Comparison of ENCODE assay signal across 13 mouse cellular contexts in the genomic region with DNA sequence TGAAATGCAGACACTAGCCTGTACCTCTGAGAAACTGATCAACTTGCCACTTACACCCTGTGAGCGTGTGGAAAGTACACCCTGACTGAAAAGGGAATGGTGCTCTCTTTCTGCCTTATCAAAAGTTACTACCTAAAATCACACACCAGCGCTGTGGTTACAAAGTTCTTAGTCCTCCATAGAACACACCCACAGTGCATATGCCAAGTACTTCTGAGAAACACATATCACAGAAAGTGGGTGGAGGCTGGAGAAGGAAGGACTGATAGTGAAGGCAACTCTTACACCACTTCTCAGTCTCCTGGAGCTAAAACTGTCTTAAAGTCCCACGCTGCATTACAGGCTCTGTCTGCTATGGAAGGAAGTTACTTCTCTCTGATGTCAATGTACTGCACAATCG.
A peak's percentile ranks its signal among the peaks of the same experiment; 100 is the strongest.
DNase-seq lines count a peak whose midpoint lies in the region; ATAC-seq and TF ChIP-seq lines count a peak whose summit lies in the region.
"Had no signal": no experiment of that assay in that cellular context is flagged by ENCODE, and none has a peak within 500 bp of the region (broad histone marks: within the 10 kb centered on the region; RNA-seq: fewer than 3 reads in every experiment).

No protein-coding gene starts in this region.

- intact Hi-C loops in gastrocnemius, adult 2 months (cut with DNase I) = no loop called here

- H3K36me3 ChIP-seq in heart, postnatal 0 days (replicated peaks; ENCODE audit: control insufficient read depth, insufficient read depth, low read length) = peaks cover 9% of the 10 kb centered on the region; the same call in 1 of the 2 replicates
- H3K36me3 ChIP-seq in intestine, embryonic 15.5 days = peaks cover 3% of the 10 kb centered on the region; the same call in 1 of the 2 replicates
- H3K36me3 ChIP-seq in forebrain, embryonic 16.5 days (ENCODE audit: control insufficient read depth, insufficient read depth) = no peaks in the 10 kb centered on the region

- DNase-seq in heart, postnatal 0 days (ENCODE audit: low spot score) = peak; percentile 30
- no peak for DNase-seq in heart, postnatal 4 days
- DNase-seq in MEL-GATA-1-ER (ENCODE audit: extremely low read depth, low read depth) = peak; percentile 93
- no peak for DNase-seq in gastrocnemius, adult 2 months
- no peak for DNase-seq in retina, embryonic 14.5 days (ENCODE audit: low spot score)
- DNase-seq: cerebellum, adult 18-20 months; gastrocnemius, postnatal 36 days; thymus, adult 2 months had no signal

- H3K27ac ChIP-seq in heart, postnatal 0 days (ENCODE audit: low read depth) = no peak overlapping the region; the same call in 1 of the 2 replicates
- peak overlapping the region; percentile 32; the same call in 1 of the 2 replicates for H3K27ac ChIP-seq in intestine, embryonic 15.5 days
- H3K27ac ChIP-seq in gastrocnemius, adult 2 months = no peak overlapping the region
- no peak overlapping the region for H3K27ac ChIP-seq in forebrain, embryonic 16.5 days (ENCODE audit: low read length)
- H3K27ac ChIP-seq: embryonic facial prominence, embryonic 13.5 days; midbrain, embryonic 13.5 days had no signal

- no peak overlapping the region for H3K4me2 ChIP-seq in heart, postnatal 0 days (ENCODE audit: low read depth, low read length)
- no peak overlapping the region for H3K4me2 ChIP-seq in intestine, embryonic 15.5 days (replicated peaks)
- H3K4me2 ChIP-seq in forebrain, embryonic 16.5 days (ENCODE audit: low read length) = no peak overlapping the region
- H3K4me2 ChIP-seq: embryonic facial prominence, embryonic 13.5 days; midbrain, embryonic 13.5 days had no signal

- H3K4me3 ChIP-seq in heart, postnatal 0 days (ENCODE audit: low read depth, low read length) = no peak overlapping the region
- H3K4me3 ChIP-seq in intestine, embryonic 15.5 days (replicated peaks) = no peak overlapping the region
- H3K4me3 ChIP-seq in gastrocnemius, adult 2 months = no peak overlapping the region
- no peak overlapping the region for H3K4me3 ChIP-seq in forebrain, embryonic 16.5 days (replicated peaks; ENCODE audit: low read length)
- H3K4me3 ChIP-seq: embryonic facial prominence, embryonic 13.5 days; midbrain, embryonic 13.5 days had no signal

- ATAC-seq in heart, postnatal 0 days (ENCODE audit: insufficient read depth, low read depth) = 0 out of 2 replicates have a peak, but pooled peaks have one; percentile 14
- ATAC-seq in intestine, embryonic 15.5 days = peak; percentile 86
- ATAC-seq in megakaryocyte progenitor cell, adult 5-6 weeks (replicated peaks; ENCODE audit: poor library complexity) = peak; percentile 98
- no peak for ATAC-seq in forebrain, embryonic 16.5 days
- ATAC-seq: midbrain, embryonic 13.5 days had no signal

- no peak for TF ChIP-seq CTCF in heart, postnatal 0 days (IDR thresholded peaks at IDR 0.05; ENCODE audit: low read depth)
- no peak for TF ChIP-seq CTCF in gastrocnemius, adult 2 months (IDR thresholded peaks at IDR 0.05)

- no peaks in the 10 kb centered on the region for H3K27me3 ChIP-seq in heart, postnatal 0 days (ENCODE audit: control insufficient read depth, insufficient read depth, low read length)
- H3K27me3 ChIP-seq in intestine, embryonic 15.5 days (replicated peaks) = no peaks in the 10 kb centered on the region
- no peaks in the 10 kb centered on the region for H3K27me3 ChIP-seq in forebrain, embryonic 16.5 days (replicated peaks; ENCODE audit: control insufficient read depth, insufficient read depth, low read length)
- H3K27me3 ChIP-seq: embryonic facial prominence, embryonic 13.5 days; midbrain, embryonic 13.5 days had no signal

- H3K9me3 ChIP-seq in heart, postnatal 0 days (replicated peaks; ENCODE audit: control insufficient read depth, low read length) = no peaks in the 10 kb centered on the region
- H3K9me3 ChIP-seq in intestine, embryonic 15.5 days = no peaks in the 10 kb centered on the region
- H3K9me3 ChIP-seq in forebrain, embryonic 16.5 days (ENCODE audit: control insufficient read depth, low read length) = no peaks in the 10 kb centered on the region
- H3K9me3 ChIP-seq: embryonic facial prominence, embryonic 13.5 days; midbrain, embryonic 13.5 days had no signal

- peaks cover 16% of the 10 kb centered on the region; the same call in 1 of the 2 replicates for H3K4me1 ChIP-seq in heart, postnatal 0 days (ENCODE audit: control insufficient read depth, insufficient read depth)
- peaks cover 12% of the 10 kb centered on the region; the same call in 1 of the 2 replicates for H3K4me1 ChIP-seq in intestine, embryonic 15.5 days (replicated peaks)
- H3K4me1 ChIP-seq in forebrain, embryonic 16.5 days (replicated peaks; ENCODE audit: control insufficient read depth, insufficient read depth, low read length) = peaks cover 3% of the 10 kb centered on the region; the same call in 1 of the 2 replicates

- H3K9ac ChIP-seq in heart, postnatal 0 days (replicated peaks; ENCODE audit: low read depth, low read length) = no peak overlapping the region
- no peak overlapping the region for H3K9ac ChIP-seq in intestine, embryonic 15.5 days
- H3K9ac ChIP-seq in forebrain, embryonic 16.5 days (replicated peaks; ENCODE audit: low read depth, low read length) = no peak overlapping the region
- H3K9ac ChIP-seq: embryonic facial prominence, embryonic 13.5 days; midbrain, embryonic 13.5 days had no signal

- WGBS in heart, postnatal 0 days = 41% methylated on average over 4 of the region's 4 CpGs
- WGBS in intestine, embryonic 15.5 days = 72% methylated on average over 4 of the region's 4 CpGs
- 93% methylated on average over 4 of the region's 4 CpGs for WGBS in forebrain, embryonic 16.5 days

- no peak for TF ChIP-seq EP300 in heart, postnatal 0 days (IDR thresholded peaks at IDR 0.05; ENCODE audit: low read depth)

Comparison
In these comparisons a context has a peak if more than half of its experiments do, and no peak if none do; other contexts are left out.
1. DNase-seq: peak in heart, postnatal 0 days (single experiment) and MEL-GATA-1-ER (single experiment); none in heart, postnatal 4 days (single experiment), gastrocnemius, adult 2 months (single experiment) and retina, embryonic 14.5 days (single experiment).